Mouse (Mus musculus): ENCODE results near the gene Gm3238.
"Not testable (repeated sequence)": the region's sequence is repeated elsewhere in the genome, so short reads cannot be mapped to it uniquely, and the experiment has no call there.

Gm3238 gene

DNA sequence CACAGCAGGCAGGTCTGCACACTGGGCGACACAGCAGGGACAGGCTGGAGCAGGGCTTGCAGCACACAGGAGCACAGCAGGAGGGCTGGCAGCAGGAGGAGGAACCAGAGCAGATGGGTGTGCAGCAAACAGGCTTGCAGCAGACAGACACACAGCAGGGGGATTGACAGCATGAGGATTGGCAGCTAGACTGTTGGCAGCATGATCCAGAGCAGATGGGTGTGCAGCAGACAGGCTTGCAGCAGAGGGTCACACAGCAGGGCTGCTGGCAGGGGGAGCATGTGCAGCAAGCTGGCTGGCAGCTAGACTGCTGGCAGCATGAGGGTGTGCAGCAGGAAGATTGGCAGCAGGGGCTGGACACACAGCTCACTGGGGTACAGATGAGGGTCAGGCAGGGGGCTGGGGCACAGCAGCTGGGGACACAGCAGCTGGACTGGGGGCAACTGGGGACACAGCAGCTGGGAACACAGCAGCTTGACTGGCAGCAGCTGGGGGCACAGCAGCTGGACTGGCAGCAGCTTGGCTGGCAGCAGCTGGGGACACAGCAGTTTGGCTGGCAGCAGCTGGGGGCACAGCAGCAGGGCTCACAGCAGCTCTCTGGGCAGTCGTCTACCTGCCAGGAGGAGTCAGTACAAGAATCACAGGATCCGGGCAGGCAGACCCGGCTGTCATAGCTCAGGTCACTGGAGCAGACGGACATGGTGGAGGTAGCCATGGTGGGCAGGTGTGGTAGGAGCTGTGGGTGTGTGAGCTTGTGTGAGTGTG lies 29.0 kb downstream of the Gm3238 start, which contains the start of gene Gm18596:
Gene Gm18596 (minus strand): TSS at position 715 of the 765 bp plus-strand sequence.
- DNase-seq = not testable (repeated sequence)

DNA sequence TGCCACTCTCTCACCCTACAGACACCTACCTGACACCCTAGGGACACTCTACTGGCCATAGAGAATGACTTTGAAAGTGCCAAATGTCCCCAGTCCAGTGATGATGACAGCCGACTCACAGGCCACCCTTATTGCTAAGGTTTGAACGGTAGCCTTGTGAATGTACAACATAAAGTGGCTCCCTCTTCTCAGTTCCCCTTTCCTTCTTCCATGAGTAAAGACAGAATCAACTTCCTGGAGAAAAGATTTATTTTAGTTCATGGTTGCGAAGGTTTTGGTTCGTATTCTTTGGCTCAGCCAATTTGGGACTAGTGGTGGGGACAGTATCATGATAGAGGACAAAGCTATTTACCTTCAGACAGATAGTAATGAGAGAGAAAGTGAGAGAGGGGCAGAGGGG lies 32.2 kb downstream of the Gm3238 start:
- no peak for DNase-seq

DNA sequence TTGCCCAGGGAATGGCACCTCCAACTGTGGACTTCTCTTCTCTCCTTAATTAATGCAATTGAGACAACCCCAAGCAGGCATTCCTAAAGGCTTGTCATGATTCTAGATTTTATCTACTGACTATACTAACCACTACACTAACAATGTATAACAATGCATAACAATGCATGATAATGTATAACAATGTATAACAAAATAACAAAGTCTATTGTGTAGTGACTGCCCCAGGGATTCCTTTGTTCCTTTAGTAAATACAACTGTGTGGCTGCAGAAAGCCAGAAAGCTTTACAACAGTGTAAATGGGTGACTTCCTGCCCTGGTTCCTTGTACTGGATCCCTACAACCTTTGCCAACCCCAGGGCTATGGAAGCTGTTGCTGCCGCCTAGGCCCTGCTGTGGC lies 35.2 kb downstream of the Gm3238 start:
- no peak for DNase-seq

DNA sequence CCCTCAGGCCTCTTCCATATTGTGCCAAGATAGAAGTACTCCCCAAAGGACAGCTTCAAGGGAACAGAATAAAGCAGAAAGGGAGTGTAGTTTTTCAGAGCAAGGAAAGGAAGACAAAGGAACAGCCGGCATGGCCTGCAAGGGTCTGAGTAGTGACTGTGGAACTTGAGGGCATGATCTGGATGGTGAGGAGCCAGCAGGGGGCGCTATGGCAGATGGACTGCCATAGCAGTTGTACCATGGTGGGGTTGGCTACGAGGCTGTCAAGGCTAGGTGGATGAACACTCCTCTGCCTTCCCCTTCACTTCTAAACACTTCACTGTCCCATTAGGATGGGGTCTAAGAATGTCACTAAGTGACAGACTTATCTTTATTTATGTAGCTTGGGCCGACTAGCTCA lies 41.9 kb downstream of the Gm3238 start:
- DNase-seq = no peak

DNA sequence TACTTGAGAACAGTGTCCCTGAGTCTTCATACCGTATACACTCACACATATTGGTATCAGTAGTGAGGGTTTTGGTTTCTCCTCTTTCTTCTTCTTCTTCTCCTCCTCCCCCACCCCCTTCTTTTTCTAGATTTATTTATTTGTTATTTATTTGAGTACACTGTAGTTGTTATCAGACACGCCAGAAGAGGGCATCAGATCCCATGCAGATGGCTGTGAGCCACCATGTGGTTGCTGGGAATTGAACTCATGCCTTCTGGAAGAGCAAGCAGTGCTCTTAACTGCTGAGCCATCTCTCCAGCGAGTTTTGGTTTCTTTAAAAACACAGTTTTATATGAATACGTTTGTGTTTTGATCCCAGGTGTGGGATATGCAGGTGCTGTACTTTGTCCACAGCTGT lies 42.8 kb downstream of the Gm3238 start:
- no peak for DNase-seq

DNA sequence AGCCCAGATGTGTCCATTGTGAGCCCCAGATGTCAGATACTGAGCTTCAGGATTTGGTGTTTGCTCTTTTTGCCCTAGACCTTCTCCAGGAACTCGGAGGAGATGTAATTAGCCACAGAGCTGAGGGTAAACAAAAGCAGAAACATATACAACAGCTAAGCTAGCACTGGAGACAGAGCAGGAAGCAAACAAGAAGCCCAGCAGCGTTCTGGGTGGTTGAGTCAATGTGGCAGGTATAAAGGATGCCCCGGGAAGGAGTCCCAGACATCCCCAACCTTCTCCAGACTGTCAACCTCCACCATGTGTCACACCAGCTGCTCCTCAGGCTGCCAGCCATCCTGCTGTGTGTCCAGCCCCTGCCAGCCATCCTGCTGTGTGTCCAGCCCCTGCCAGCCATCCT lies 44.9 kb downstream of the Gm3238 start, which contains the start of gene Gm10100:
Gene Gm10100 (plus strand): TSS at position 301 of the 400 bp plus-strand sequence.
- DNase-seq = no peak

DNA sequence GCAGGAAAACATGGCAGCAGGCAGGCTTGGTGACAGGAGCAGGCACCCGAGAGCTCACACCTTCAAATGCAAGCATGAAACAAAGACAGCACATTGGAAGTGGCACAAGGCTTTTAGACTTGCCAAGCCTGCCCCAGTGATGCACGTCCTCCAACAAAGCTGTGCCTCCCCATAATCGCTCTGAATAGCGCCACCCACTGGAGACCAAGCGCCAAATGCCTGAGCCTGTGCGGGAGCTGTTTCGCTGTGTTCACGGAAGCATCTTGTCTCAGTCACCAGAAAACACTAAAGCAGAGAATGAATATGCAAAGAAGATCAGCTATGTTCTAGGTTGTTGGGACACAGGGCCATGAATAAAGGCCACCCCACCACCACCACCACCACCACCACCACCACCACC lies 46.3 kb downstream of the Gm3238 start:
- DNase-seq = no peak
